Mouse (Mus musculus) neural tube, embryonic 11.5 days (tissue): Measurements from ENCODE around the gene Vmn1r210. TPM values are rescaled to one million over a fixed set of nuclear protein-coding genes. Genes with fewer than 3 reads are reported as not detected.
"Not testable (repeated sequence)": the region's sequence is repeated elsewhere in the genome, so short reads cannot be mapped to it uniquely, and the experiment has no call there.

Source experiments
- ATAC-seq: fragments of 200-750 bp; cut with Nextera tagmentation; 2 replicates; pipeline ENCODE4 v1.8.0; 2017; ENCODE audit warnings: moderate number of reproducible peaks, mild to moderate bottlenecking, moderate TSS enrichment, moderate library complexity; ENCODE audit not compliant: insufficient read depth, low FRiP score, low TSS enrichment
- DNase-seq: peaks from one replicate; pipeline ENCODE4 v3.0.0-alpha.2; 2015; ENCODE audit warnings: low spot score
- H3K27ac ChIP-seq: fragments of 300-500 bp; sonication (generic); 2 replicates; pipeline ENCODE4 v1.5.1; 2014; ENCODE audit warnings: low read depth, mild to moderate bottlenecking, low read length
- H3K27me3 ChIP-seq: fragments of 300-500 bp; sonication (generic); 2 replicates; pipeline ENCODE4 v1.6.1; 2014; ENCODE audit warnings: mild to moderate bottlenecking, low read length, mixed read lengths; ENCODE audit not compliant: control insufficient read depth, insufficient read depth
- H3K36me3 ChIP-seq: fragments of 300-500 bp; sonication (generic); 2 replicates; pipeline ENCODE4 v1.6.1; 2014; ENCODE audit warnings: mild to moderate bottlenecking, low read length, moderate library complexity, mixed read lengths; ENCODE audit not compliant: control insufficient read depth, insufficient read depth
- H3K4me1 ChIP-seq: fragments of 300-500 bp; sonication (generic); 2 replicates; pipeline ENCODE4 v1.6.1; 2014; ENCODE audit warnings: low read length, mixed read lengths; ENCODE audit not compliant: control insufficient read depth, insufficient read depth
- H3K4me2 ChIP-seq: fragments of 300-500 bp; sonication (generic); 2 replicates; pipeline ENCODE4 v1.6.1; 2014; ENCODE audit warnings: low read depth, mild to moderate bottlenecking, moderate library complexity
- H3K4me3 ChIP-seq: fragments of 300-500 bp; sonication (generic); 2 replicates; pipeline ENCODE4 v1.5.1; 2014; ENCODE audit warnings: low read depth, low read length
- H3K9ac ChIP-seq: fragments of 300-500 bp; sonication (generic); 2 replicates; pipeline ENCODE4 v1.6.1; 2014; ENCODE audit warnings: mild to moderate bottlenecking, low read length
- H3K9me3 ChIP-seq: fragments of 300-500 bp; sonication (generic); 2 replicates; pipeline ENCODE4 v1.6.1; 2016; ENCODE audit warnings: low read length; ENCODE audit not compliant: control insufficient read depth
- WGBS: fragments of 180-500 bp; shearing (Covaris S2); extraction: QIAGEN DNeasy Blood & Tissue Kit; methylation state at CpG from one replicate; pipeline ENCODE4 v1.1.7; 2014; 5-methylcytosine and 5-hydroxymethylcytosine counted together
- polyA plus RNA-seq: library from polyadenylated mRNA; unstranded; fragments of >200 nt; fragmentation: Nextera tagmentation; extraction: Ambion mirVana; gene quantifications from 2 replicates; pipeline ENCODE4 v1.2.1, GENCODE M21; 2014

The Vmn1r210 gene
- polyA plus RNA-seq, 1 experiment from 2014 or later, result not detected

- WGBS, result 82% methylated on average over 3 of the region's 3 CpGs
- not testable (repeated sequence) for H3K4me2 ChIP-seq, H3K27me3 ChIP-seq, DNase-seq, ATAC-seq, H3K4me3 ChIP-seq, H3K9me3 ChIP-seq, H3K27ac ChIP-seq, H3K9ac ChIP-seq, H3K4me1 ChIP-seq, H3K36me3 ChIP-seq
Measured at GRCm38 (mm10) chr13:22788096-22788495, 43.1 kb downstream of the Vmn1r210 start.

DNA sequence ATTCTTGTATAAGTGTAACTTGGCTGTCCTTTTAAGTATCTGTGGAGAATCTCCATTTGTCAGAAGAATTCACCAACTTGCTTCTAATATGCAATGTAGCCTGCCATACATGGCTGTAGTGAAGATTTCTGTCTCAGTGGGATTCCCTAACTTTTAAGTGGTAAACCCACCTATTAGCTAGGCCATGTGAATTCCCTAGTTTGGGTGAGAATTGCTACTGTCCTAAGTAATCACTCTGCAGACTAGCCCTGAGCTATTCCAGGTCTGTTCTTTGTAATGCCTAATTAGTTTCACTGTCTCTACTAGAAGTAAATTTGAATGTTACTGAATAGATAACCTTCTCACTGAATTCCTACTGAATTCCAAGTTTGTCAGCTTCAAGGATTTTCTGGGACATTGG is 47.0 kb downstream of the Vmn1r210 start:
- H3K4me1 ChIP-seq, H3K36me3 ChIP-seq, ATAC-seq, DNase-seq, H3K4me3 ChIP-seq, H3K9ac ChIP-seq, H3K27ac ChIP-seq, H3K27me3 ChIP-seq, H3K4me2 ChIP-seq, H3K9me3 ChIP-seq: not testable (repeated sequence)

DNA sequence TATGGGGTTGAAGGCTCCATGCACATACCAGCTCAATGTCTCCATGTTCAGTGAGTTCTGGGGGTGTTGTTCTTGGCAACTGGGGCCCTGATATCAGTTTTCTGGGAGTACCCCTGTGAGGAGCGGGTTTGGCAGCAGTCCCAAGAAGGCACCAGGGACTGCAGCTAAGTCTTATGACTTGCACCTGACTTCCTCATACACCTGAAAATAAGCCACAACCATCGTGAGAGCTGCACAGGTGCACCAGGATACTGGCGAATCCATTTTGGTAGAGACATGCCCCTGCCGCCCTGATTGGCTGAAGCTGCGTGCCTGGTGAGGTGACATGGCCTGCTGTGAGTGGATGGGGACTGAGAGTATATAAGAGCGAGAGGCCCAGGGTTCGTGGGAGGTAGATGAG is 53.8 kb downstream of the Vmn1r210 start, which contains the start of gene Vmn1r208:
Gene Vmn1r208, minus strand, starts transcription at position 101 of the 400 bp plus-strand sequence.
- not testable (repeated sequence) for ATAC-seq, H3K4me1 ChIP-seq

More for the DNA sequence above, 53.8 kb downstream of the Vmn1r210 start, which contains the start of gene Vmn1r208:
- DNase-seq, H3K4me2 ChIP-seq, H3K4me3 ChIP-seq, H3K36me3 ChIP-seq, H3K27ac ChIP-seq, H3K9me3 ChIP-seq, H3K9ac ChIP-seq, H3K27me3 ChIP-seq: not testable (repeated sequence)
- WGBS, result no CpG with 5 or more reads among the region's 7 CpGs

Other genes starting within 250 kb of the Vmn1r210 start
- gene Vmn1r205, start 238.3 kb downstream of the Vmn1r210 start, polyA plus RNA-seq, result not detected in 2 replicates
- not detected in 2 replicates for gene Vmn1r206, start 207.1 kb downstream of the Vmn1r210 start, polyA plus RNA-seq
- not detected in 2 replicates for gene Vmn1r207-ps, start 101.7 kb downstream of the Vmn1r210 start, polyA plus RNA-seq
- not detected in 2 replicates for gene Vmn1r208, start 53.9 kb downstream of the Vmn1r210 start, polyA plus RNA-seq
- gene Vmn1r209, start 21.7 kb downstream of the Vmn1r210 start, polyA plus RNA-seq, result not detected in 2 replicates
- gene Vmn1r211, start 26.2 kb upstream of the Vmn1r210 start, polyA plus RNA-seq, result not detected in 2 replicates
- gene Vmn1r212, start 52.9 kb upstream of the Vmn1r210 start, polyA plus RNA-seq, result not detected in 2 replicates
- not detected in 2 replicates for gene Vmn1r213, start 176.3 kb upstream of the Vmn1r210 start, polyA plus RNA-seq
- not detected in 2 replicates for gene Vmn1r214, start 199.1 kb upstream of the Vmn1r210 start, polyA plus RNA-seq
- not detected in 2 replicates for gene Vmn1r215, start 236.7 kb upstream of the Vmn1r210 start, polyA plus RNA-seq